Mouse (Mus musculus) testis, postnatal 14 days (tissue): ENCODE measurements around the gene Atn1.

ENCODE experiments used
- DNase-seq: peaks from one replicate; pipeline ENCODE4 v3.0.0; 2021; ENCODE audit warnings: low spot score

Atn1 gene

DNA sequence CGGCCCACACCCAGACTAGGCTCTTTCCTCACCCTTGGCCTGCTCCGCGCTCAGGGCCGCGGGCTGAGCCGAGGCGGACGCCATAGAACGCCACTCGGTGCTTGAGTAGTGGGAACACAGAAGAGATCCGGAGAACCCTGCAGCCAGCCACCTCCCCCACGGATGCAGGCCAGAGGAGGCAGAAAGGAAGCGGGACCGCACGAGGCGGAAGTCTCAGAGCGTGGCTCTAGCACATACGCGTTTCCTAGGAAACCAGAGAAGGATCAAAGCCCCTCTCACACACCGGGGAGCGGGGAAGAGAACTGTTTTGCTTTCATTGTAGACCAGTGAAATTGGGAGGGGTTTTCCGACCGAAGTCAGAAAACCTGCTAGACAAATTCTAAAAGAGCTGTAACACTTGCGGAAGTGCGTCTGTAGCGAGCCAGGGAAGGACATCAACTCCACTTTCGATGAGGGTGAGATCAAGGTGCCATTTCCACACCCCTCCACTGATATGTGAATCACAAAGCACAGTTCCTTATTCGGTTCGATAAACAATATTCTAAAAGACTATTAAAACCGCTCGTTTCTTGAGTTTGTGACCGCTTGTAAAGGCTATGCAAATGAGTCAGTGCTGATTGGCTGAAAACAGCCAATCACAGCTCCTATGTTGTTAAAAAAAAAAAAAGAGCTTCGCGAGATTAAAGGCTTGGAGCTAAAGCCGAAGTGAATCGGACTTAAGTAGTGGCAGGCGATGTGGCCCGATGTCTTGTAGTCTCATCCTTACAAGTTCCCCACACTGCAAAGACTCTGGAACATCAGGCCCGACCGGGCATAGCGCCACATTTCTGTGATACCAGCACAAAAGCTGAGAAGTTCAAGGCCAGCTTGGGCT is 15.2 kb downstream of the Atn1 start, which contains the start of gene Grcc10:
Gene Grcc10 (minus strand): TSS at position 487 of the 874 bp plus-strand sequence.
- peak; percentile 91 for DNase-seq

DNA sequence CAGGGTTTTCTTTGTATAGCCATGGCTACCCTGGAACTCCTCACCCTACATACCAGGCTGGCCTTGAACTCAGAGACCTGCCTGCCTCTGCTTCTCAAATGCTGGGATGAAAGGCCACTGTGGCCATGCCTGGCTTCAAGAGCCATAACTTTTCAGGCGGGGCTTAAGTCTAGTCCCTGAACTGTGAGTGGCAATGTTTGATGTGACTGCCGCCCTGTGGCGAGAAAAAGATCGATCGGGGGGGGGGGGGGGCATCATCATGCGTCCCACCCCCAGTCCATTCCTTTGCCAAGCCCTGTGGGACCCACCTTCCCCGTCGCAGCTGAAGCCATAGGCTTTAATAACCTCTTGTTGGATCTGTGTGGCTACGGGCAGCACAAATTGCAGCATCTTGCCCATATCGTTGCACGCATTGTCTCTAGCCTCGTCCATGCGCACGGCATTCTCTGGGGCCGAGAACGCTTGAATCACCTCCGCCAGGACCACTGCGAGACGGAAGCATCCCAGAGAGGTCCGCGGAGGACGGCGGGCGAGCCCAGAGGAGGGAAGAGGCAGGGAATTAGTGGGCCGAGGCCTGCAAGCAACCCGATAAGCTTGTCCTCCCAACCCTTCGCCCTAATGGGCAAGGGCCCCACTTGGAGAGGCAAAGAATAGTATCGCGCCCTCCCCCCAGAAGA is 16.0 kb downstream of the Atn1 start:
- no peak for DNase-seq

DNA sequence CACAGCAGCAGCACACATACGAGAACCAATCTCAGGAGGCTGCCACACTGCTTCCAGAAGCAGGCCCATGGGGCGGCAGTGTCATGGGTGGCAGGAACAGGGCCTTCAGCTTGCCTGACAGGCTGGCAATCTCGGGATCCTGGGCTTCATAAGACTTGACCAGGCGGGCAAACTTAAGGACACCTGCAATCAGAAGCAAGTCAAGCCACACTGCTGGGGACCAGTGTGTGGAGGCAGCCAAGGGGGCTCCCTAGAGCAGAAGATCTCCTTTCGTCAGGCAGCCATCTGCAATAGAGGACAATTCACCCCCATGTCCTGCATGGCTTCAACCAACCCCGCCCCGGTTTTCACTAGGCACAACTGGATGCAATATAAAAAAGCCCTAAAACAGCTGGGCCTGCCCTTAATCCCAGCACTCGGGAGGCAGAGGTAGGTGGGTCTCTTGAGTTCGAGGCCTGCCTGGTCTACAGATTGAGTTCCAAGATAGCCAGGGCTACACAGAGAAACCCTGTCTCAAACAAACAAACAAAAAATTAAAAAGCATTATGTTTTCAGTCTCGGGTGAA is 17.0 kb downstream of the Atn1 start:
- DNase-seq = no peak

DNA sequence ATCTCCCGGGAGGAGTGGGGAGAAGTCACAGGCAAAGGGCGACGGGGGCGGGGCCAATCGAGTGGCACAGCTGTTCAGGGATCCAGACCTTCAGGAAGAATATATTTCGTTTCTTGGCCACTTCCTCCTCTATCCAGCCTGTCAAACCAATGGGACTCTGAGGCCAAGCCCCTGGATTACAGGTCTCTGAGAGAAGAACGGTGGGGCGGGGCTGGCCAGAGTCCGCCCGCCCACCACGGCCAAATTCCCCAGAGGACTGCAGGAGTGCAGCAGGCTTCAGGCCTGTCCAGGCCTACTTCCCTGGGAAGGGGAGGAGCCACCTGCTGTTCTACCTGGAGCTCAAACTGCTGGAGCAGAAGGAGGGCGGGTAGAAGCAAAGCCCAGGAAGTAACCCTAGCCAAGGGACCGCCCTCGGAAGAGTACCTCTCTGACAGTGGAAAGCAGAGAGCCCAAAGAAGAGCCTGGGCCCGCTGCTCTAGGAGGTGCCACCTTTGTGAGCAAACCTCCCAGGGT is 17.8 kb downstream of the Atn1 start, which contains the start of gene Ptpn6:
Gene Ptpn6 (minus strand): TSS at position 204 of the 513 bp plus-strand sequence.
- peak; percentile 62 for DNase-seq

DNA sequence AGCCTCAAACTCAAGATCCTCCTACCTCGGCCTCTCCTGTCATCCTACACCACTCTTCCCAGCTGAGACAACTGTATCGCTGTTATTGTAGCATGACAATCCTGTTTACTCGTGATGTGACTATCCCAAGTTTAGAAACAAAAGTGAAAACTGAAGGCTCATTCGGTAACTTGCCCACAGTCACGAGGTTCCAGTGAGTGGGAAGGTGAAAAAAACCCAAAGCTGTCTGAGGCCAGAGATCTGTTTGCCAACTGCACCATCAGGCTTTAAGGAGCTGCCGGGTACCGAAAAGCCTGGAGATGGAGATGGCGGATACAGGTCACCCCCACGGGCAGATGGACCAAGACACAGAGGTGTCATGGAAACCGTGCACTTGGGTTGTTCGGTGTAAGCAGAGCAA is 19.3 kb downstream of the Atn1 start:
- no peak for DNase-seq

DNA sequence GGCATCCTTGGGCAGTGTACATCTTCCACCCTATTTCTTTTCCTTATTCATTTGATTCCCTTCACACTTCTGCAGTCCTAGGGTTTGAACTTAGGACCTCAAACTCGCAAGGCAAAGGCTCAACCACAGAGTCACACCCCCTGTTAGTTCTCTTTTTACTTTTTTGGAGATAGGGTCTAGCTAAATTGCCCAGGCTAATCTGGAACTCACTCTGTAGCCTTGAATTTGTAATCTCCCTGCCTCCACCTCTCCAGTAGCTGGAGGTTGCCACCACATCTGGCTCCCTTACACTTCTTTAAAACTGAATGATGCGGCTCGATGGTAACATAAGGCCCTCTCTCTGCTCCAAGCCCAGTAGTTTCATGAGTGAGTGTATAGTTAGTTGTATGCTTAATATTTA is 21.9 kb downstream of the Atn1 start:
- DNase-seq = no peak

DNA sequence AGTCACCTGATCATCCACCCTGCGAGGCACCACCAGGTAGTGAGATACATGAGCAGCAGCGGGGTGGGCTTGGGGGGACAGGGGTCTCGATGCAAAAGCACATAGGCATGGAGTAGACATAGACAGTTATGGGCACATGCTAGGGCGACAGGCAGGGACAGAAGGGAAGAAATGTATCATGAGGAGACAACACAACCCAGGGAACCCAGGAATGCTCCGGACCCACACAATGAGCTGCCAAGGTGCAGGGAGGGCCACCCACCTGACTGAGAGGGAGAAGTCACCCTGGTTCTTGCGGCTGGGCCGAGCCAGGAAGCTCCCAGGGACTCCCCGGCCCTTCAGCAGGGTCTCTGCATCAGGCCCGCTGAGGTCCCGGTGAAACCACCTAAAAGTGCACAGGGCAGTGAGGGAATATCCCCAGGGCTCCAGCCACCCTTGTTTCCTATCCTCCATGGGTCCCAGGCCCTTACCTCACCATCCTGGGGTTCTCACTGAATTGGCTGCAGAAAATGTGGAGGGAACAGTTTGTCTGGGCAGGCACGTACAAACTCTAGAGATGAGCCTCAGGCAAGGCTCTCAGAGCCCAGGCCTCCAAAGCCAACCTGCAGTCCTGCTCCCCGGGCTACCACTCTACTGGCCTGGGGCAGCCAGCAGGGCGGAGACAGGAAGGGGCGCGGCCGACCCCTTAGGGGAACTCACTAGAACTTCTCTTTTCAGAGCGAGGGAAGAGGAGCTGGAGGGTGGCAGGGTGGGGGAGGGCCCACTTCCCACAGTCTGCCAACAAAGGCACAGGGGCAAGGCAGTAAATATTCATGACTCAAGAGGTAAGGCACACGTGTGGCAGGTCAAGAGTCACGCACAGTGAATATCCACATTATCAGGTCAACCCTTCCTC is 23.6 kb downstream of the Atn1 start:
- no peak for DNase-seq

DNA sequence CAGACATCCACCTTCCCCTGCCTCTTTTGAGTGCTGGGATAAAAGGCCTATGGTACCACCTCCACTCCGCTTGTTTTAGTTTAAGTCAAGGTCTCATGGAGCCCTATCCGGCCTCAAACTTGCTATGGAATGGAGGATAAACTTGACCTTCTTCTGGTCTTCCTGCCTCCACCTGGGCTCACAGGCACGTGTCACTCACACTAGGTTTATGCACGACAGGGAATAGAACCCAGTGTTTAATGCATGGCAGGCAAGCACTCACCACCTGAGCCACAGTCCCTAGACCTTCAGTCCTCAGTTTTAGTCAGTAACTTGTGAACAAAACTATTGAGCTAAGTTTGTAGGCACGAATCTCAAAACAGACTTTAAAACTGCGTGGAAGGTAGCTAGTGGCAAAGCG is 25.3 kb downstream of the Atn1 start:
- DNase-seq = no peak

DNA sequence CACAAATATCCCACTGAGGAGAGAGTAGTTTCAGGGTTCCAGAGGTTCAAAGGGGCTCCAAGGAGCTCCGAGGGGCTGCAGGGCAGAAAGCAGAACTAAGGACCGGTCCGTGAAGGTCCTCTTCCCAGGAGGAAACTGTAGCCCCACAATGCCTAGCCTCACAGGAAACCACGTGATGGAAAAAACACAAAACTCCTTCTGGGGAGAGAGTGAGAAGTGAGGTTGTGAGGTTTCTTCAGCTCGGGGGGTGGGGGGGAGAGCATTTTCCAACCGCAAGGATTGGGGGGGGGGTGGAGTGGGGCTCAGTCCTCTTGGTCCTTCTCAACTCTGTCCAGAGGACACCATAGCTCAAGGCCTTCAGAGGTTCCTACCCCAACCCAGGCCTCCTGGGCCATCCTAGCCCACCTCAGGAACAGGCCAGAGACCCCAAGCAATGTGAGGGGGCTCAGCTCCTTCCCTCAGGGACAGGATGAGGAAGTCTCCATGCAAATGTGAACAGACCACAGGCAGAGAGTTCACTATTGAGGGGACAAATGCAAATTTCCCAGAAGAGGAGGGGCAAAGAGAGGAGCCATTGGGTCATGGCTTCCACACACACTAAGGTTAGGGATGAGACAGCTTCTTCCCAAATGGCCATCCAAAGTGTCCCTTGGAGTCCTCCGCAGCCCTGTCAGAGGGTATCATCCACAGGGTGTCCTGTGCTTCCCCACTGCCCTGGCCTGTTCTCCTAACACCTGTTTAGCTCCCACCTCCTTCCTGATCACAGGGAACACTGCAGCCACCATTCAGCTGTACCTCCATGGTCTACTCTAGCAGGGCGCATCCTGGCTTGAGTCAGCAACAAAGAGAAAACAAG is 26.2 kb downstream of the Atn1 start:
- DNase-seq = no peak

DNA sequence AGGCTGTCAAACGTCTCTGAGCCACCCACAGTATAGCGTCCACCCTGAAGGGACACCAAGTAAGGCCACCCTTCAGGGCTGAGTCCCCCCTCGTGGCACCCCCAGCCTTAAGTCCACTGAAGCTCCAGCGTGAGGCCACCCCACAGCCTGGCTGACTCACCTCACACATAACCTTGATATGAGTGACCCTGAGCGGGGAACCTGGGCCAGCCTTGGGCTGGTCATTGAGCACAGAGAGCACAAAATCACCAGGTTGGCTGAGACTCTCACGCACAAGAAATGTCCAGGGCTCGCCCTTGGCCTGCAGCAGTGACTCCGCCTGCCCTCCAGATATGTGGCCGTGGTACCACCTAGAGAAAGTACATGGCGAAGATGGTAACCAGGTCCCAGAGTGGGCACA is 27.7 kb downstream of the Atn1 start:
- no peak for DNase-seq

DNA sequence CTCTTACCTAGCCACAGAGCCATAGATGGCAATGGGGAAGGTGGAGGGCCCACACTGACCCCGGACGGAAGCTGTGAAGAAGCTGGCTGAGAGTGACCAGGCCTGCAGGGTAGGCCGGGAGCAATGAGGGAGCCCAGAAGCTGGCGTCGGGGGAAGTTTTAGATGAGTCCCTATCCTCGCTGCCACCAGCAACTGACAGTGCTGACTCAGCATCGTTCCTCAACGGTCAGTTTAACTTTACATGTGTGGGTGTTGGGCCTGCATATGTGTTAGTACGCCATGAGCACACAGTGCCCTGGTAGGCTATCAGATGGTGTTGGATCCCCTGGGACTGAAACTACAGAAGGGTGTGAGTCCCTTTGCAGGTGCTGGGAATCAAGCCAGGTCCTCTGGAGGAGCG is 31.9 kb downstream of the Atn1 start:
- no peak for DNase-seq

DNA sequence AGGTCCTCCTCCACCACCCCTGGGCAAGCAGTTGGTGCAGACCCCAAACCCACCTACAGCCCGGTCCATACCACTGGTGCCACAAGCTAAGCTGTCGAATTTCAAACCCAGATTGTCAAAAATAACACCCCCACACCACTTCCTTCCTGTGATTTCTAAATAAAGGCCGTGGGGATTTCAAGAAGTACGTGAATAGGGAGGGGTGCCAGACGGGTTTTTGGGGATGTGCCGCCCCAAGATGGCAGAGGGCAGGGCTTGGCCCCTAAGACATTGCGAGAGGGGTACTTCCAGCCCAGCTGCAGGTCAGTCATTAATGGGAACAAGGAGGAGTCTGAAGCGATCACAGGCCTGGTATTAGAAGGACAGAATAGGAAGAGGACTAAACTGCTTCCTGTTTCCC is 32.8 kb downstream of the Atn1 start:
- DNase-seq = no peak

DNA sequence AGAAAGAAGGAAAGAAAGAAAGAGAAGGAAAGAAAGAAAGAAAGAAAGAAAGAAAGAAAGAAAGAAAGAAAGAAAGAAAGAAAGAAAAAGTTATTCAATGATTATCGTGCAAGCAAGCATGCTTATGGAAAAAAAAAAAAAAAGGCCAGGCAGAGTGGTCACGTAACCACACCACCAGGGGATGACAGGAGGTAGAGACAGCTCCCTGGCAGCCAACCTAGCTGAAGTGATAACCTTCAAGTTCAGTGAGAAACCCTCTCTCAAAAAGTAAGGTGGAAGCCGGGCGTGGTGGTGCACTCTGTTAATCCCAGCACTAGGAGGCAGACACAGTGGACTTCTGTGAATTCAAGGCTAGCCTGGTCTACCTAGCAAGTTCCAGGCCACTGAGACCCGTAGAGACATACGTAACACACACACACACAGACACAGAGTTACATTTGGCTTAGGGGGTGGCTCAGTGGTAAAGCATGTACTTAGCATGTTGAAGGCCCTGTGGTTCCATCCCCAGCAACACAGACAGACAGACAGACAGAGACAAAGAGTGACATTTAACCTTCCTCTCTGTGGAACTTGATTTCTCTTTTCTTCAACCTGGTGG is 33.3 kb downstream of the Atn1 start:
- DNase-seq = no peak

DNA sequence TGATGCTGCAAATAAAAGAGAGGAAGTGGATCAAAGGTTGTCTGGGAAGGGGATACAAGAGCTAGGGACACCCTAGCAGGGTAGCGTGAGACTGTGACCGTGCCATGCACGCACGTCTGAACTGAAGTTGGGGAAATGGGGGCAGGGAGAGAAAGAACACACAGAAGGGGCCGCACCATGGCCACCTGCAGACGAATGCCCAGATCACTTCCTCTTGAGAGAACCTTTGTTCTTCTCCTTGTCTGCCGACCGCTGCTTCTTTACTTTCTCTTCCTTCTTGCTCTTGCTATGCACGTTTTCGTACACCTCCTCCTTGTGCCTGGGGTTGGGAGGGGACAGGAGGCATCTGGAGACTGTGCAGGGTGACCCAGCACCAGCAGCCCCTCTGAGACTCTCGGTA is 35.4 kb downstream of the Atn1 start:
- DNase-seq = no peak

DNA sequence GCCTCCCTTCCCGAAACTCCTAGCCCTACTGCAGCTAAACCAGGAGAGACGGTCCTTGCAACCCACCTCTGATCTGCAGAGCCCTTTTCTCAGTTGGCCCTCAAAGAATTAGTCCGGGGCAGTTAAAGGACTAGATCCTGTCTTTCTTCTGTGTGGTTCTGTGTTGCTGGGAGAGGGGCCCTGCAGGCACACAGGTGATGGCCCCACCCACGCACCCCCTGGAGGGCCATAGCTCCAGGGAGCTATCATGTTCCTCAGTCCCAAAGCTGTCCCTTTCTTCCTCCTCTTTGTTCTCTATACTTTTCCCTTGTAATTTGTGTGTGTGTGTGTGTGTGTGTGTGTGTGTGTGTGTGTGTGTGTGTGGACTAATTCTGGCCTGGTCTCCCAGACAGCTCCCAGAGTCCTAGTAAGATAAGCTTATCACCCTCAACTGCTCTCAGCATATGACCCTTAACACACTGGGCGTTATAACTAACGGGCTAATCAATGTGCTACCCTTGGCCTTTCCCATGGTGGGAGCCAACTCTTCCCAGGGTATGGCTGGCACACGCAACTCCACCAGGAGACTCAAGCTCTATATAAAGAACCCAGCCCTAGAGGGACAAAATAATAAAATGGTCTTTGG is 36.9 kb downstream of the Atn1 start:
- no peak for DNase-seq

DNA sequence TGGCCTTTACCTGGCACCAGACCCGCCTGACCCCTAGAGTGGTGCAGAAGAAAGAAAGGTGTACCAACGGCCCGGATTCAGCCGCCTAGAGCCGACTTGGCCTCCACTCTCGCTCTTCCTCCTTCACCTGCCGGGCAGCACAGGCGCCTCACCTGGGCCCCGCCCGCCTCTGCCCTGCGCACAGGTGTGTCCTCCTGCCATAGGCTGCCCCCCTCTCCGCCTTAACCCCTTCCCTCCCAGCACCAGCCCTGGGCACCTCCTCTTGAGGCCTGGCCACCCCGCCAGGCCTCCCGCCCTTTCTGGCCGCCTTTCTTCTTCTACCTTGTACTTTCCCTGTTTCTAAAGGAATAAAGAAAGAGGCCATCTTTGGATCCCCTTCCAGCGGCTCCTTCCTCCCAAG is 37.6 kb downstream of the Atn1 start:
- peak; percentile 55 for DNase-seq

DNA sequence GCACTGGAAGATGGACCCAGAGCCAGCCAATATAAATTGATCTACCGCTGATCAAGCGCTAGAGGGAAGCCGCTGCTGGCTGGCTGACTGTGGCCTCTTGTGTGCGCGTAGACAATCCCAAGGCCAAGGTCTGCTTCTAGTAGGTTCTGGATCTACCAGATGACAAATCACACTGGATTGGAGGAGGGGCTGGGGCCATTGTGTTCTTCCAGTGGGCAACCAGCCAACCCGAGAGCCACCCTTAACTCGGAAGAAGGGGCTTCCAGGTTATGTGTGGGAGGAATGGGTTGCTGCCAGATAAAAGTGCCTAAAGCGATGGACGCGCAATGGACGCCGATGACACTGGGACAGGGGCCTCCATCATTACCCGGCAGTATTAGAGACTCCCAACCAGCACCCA is 38.4 kb downstream of the Atn1 start:
- DNase-seq = no peak

DNA sequence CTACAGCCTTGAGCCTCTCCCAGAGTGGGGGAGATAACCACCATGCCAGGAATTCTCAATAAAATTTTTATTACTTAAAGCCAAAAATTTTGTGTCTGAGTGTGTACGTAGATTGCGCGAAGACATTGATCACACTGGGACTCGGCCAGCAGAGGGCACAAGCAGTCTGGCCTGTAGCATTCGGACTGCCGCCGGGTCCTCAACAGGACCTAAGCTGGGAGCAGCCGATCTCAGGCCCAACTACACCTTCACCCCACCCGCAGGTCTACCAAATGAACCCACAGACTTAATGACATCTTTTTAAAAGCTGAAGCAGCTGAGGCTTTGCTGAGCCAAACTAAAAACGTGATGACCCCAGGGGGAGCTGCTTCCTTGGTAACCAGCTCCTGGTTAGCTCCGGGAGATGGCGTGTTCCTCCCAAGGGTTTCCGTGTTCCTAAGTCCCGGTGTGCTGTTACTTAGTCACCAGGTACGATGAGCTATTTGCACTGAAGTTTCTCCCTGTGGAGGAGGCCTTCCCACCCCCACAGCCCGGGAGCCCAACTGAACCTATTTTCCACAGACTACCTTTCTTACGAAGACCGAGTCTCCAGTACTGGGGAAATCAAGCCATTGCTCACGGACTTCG is 39.3 kb downstream of the Atn1 start:
- DNase-seq = no peak

DNA sequence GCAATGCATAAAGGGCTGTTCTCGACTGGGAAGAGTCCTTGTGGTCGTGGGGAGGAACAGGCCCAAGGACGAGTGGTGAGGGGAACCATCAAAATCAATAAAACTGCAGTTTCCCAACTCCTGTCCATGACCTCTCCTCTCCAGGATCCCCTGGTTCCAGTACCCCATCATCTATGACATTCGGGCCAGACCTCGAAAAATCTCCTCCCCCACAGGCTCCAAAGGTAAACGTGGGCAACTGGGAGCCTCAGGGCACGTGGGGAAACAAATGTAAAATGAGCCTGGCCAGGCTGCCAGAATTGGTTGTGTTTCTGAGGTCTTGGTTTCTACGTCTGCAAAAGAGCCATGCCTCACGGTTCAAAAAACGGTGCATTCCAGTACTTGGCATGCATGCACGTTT is 43.4 kb downstream of the Atn1 start:
- no peak for DNase-seq
